Mouse (Mus musculus) heart, postnatal 36 days (tissue): ENCODE data around the gene Rad23a. TPM values are rescaled to one million over a fixed set of nuclear protein-coding genes. Genes with fewer than 3 reads are reported as not detected.

Source experiments
- DNase-seq, 2 experiments: peaks; one replicate each; pipeline ENCODE4 v3.0.0; 2021 to 2022
- intact Hi-C: fragments of 180-260 bp; cut with DNase I; formaldehyde crosslinking; loops from one replicate; pipeline ENCODE4 v1.15.1; 2025
- total RNA-seq, 2 experiments: library from RNA; stranded (reverse); gene quantifications; 2 replicates each; pipeline ENCODE4 v1.2.3; 2021

Gene Rad23a
- total RNA-seq, 2 experiments from 2014 or later, result 84.0 to 87.4 TPM

- intact Hi-C loops, result loop anchor here (1.0 to 5.0 kb wide), 2 partner anchors 222 to 452 kb away; no protein-coding TSS in a partner anchor
- DNase-seq, result no peak
These were observed 25.7 kb downstream of the Rad23a start for GRCm38 (mm10) chr8:84814555-84815441.

- DNase-seq, result no peak
- intact Hi-C loops, result loop anchor here (1.0 to 5.0 kb wide), 2 partner anchors 222 to 452 kb away; no protein-coding TSS in a partner anchor
These were observed 26.3 kb downstream of the Rad23a start for GRCm38 (mm10) chr8:84814240-84814554.

- intact Hi-C loops, result loop anchor here (1.0 to 5.0 kb wide), 4 partner anchors 105 to 452 kb away; no protein-coding TSS in a partner anchor
- DNase-seq, result no peak
These were observed 26.6 kb downstream of the Rad23a start for GRCm38 (mm10) chr8:84813830-84814229.

GRCm38 (mm10) chr8:84813059-84813458 is 27.4 kb downstream of the Rad23a start:
- peak; percentile 82 to 91 for DNase-seq
- intact Hi-C loops, result loop anchor here (1.0 to 5.0 kb wide), 3 partner anchors 104 to 451 kb away; no protein-coding TSS in a partner anchor

- DNase-seq, result no peak
- intact Hi-C loops, result loop anchor here (1.0 to 5.0 kb wide), 2 partner anchors 74 to 449 kb away; no protein-coding TSS in a partner anchor
These were observed 29.2 kb downstream of the Rad23a start for GRCm38 (mm10) chr8:84811303-84811702.

- intact Hi-C loops, result loop anchor here (1.0 to 5.0 kb wide), 2 partner anchors 74 to 449 kb away; no protein-coding TSS in a partner anchor
- DNase-seq, result peak; percentile 96
These were observed 29.6 kb downstream of the Rad23a start for GRCm38 (mm10) chr8:84810896-84811295.

- intact Hi-C loops, result loop anchor here (5.0 kb wide), 1 partner anchor 448 kb away; no protein-coding TSS in a partner anchor
- DNase-seq, result no peak
These were observed 30.6 kb downstream of the Rad23a start for GRCm38 (mm10) chr8:84809941-84810280.

- DNase-seq, result no peak
- intact Hi-C loops, result no loop called here
These were observed 31.1 kb downstream of the Rad23a start for GRCm38 (mm10) chr8:84809109-84809940.

GRCm38 (mm10) chr8:84806031-84806430 is 34.4 kb downstream of the Rad23a start:
- intact Hi-C loops, result no loop called here

GRCm38 (mm10) chr8:84799999-84800831 is 40.2 kb downstream of the Rad23a start, which contains the start of gene Nfix:
TSS of gene Nfix (minus strand) at chr8:84800344.
- peak; percentile 80 to 83 for DNase-seq
- intact Hi-C loops, result no loop called here

More at GRCm38 (mm10) chr8:84806031-84806430, 34.4 kb downstream of the Rad23a start:
- DNase-seq, result no peak

GRCm38 (mm10) chr8:84799136-84799931 is 41.1 kb downstream of the Rad23a start:
- intact Hi-C loops, result no loop called here
- peak; percentile 65 to 84 for DNase-seq

GRCm38 (mm10) chr8:84798446-84799135 is 41.9 kb downstream of the Rad23a start:
- intact Hi-C loops, result no loop called here
- peak in 1 of 2 experiments; percentile 20 for DNase-seq

GRCm38 (mm10) chr8:84797971-84798370 is 42.5 kb downstream of the Rad23a start:
- intact Hi-C loops, result loop anchor here (2.0 kb wide), 1 partner anchor 19 kb away; no protein-coding TSS in a partner anchor
- DNase-seq, result no peak

- peak in 1 of 2 experiments; percentile 31 for DNase-seq
- intact Hi-C loops, result loop anchor here (2.0 kb wide), 1 partner anchor 19 kb away; no protein-coding TSS in a partner anchor
These were observed 43.1 kb downstream of the Rad23a start for GRCm38 (mm10) chr8:84797256-84797797.

GRCm38 (mm10) chr8:84794486-84794885 is 46.0 kb downstream of the Rad23a start:
- intact Hi-C loops, result no loop called here
- peak in 1 of 2 experiments; percentile 26 for DNase-seq

- intact Hi-C loops, result no loop called here
These were observed 46.5 kb downstream of the Rad23a start for GRCm38 (mm10) chr8:84793791-84794485.

GRCm38 (mm10) chr8:84793134-84793533 is 47.3 kb downstream of the Rad23a start:
- intact Hi-C loops, result no loop called here
- DNase-seq, result peak in 1 of 2 experiments; percentile 6

More at GRCm38 (mm10) chr8:84793791-84794485, 46.5 kb downstream of the Rad23a start:
- peak; percentile 42 to 56 for DNase-seq
